ENCODE assay signal across 34 mouse cellular contexts in genomic region chr17:82171216-82171615, GRCm38 (mm10).
"Had no signal": no experiment of that assay in that cellular context is flagged by ENCODE, and none has a peak within 500 bp of the region (broad histone marks: within the 10 kb centered on the region; RNA-seq: fewer than 3 reads in every experiment).

No protein-coding gene starts in this region.

- H3K27ac ChIP-seq: heart, embryonic 10.5 days; heart, embryonic 13.5 days; heart, embryonic 15.5 days; hindbrain, embryonic 10.5 days; hindbrain, embryonic 12.5 days; hindbrain, embryonic 13.5 days; hindbrain, embryonic 14.5 days; hindbrain, embryonic 15.5 days; hindbrain, postnatal 0 days; intestine, embryonic 15.5 days; kidney, embryonic 15.5 days; layer of hippocampus, adult 2 months; left cerebral cortex, adult 2 months had no signal

- H3K4me2 ChIP-seq: heart, embryonic 11.5 days; heart, embryonic 12.5 days; heart, embryonic 13.5 days; heart, embryonic 15.5 days; hindbrain, embryonic 12.5 days; hindbrain, embryonic 13.5 days; hindbrain, embryonic 14.5 days; hindbrain, embryonic 15.5 days; intestine, embryonic 15.5 days; kidney, embryonic 15.5 days had no signal

- H3K4me3 ChIP-seq: heart, embryonic 10.5 days; heart, embryonic 12.5 days; heart, embryonic 13.5 days; heart, embryonic 15.5 days; hindbrain, embryonic 10.5 days; hindbrain, embryonic 12.5 days; hindbrain, embryonic 13.5 days; hindbrain, embryonic 15.5 days; intestine, embryonic 15.5 days; kidney, embryonic 15.5 days; layer of hippocampus, adult 2 months; left cerebral cortex, adult 2 months had no signal

- H3K9me3 ChIP-seq: heart, embryonic 10.5 days; heart, embryonic 15.5 days; hindbrain, embryonic 10.5 days; hindbrain, embryonic 12.5 days; hindbrain, embryonic 13.5 days; hindbrain, embryonic 15.5 days; intestine, embryonic 15.5 days; kidney, embryonic 15.5 days had no signal

- H3K36me3 ChIP-seq: heart, embryonic 10.5 days; heart, embryonic 12.5 days; heart, embryonic 13.5 days; heart, embryonic 15.5 days; hindbrain, embryonic 10.5 days; hindbrain, embryonic 12.5 days; hindbrain, embryonic 13.5 days; hindbrain, embryonic 15.5 days; intestine, embryonic 15.5 days; kidney, embryonic 15.5 days had no signal

- H3K4me1 ChIP-seq: heart, embryonic 10.5 days; heart, embryonic 12.5 days; heart, embryonic 13.5 days; heart, embryonic 15.5 days; hindbrain, embryonic 10.5 days; hindbrain, embryonic 12.5 days; hindbrain, embryonic 13.5 days; hindbrain, embryonic 15.5 days; intestine, embryonic 15.5 days; kidney, embryonic 15.5 days had no signal

- ATAC-seq: hindbrain, embryonic 16.5 days; hindbrain, postnatal 0 days; inflammation-experienced regulatory T-cells, adult 6 months; intestine, embryonic 15.5 days; intestine, embryonic 16.5 days; intestine, postnatal 0 days had no signal

- DNase-seq: heart, postnatal 10 days; heart, postnatal 14 days; heart, postnatal 36 days; heart, postnatal 4 days; kidney, adult 11 months; kidney, adult 18-20 months; kidney, adult 8-10 months; kidney, adult 9 months; kidney, postnatal 10 days; kidney, postnatal 14 days; kidney, postnatal 25 days; kidney, postnatal 36 days; kidney, postnatal 4 days; layer of hippocampus, adult 9-11 months; layer of hippocampus, postnatal 36 days had no signal

- H3K9ac ChIP-seq: heart, embryonic 12.5 days; heart, embryonic 13.5 days; heart, embryonic 15.5 days; hindbrain, embryonic 12.5 days; hindbrain, embryonic 13.5 days; hindbrain, embryonic 14.5 days; hindbrain, embryonic 15.5 days; intestine, embryonic 15.5 days; kidney, embryonic 15.5 days had no signal

- H3K27me3 ChIP-seq: heart, embryonic 12.5 days; heart, embryonic 13.5 days; heart, embryonic 15.5 days; hindbrain, embryonic 12.5 days; hindbrain, embryonic 13.5 days; hindbrain, embryonic 15.5 days; intestine, embryonic 15.5 days; kidney, embryonic 15.5 days had no signal
